Mouse (Mus musculus): ENCODE data around the gene Stk24. TPM values are rescaled to one million over a fixed set of nuclear protein-coding genes. Genes with fewer than 3 reads are reported as not detected.

The Stk24 gene
- total and polyA plus RNA-seq, 3 experiments: 21.4 to 75.6 (median 70.2) TPM

GRCm38 (mm10) chr14:121361319-121362114 lies 18.3 kb downstream of the Stk24 start:
- intact Hi-C loops (cut with DNase I): loop anchor here (2.0 kb wide), 1 partner anchor 17 kb away; no protein-coding TSS in a partner anchor
- DNase-seq: peak; percentile 80 to 91
- H3K27me3 ChIP-seq (ENCODE audit: control insufficient read depth, insufficient read depth, low read length): no peaks in the 10 kb centered on the region
- peaks cover 7% of the 10 kb centered on the region for H3K79me2 ChIP-seq (replicated peaks; ENCODE audit: control insufficient read depth, insufficient read depth, low read length)
- peaks cover 14% of the 10 kb centered on the region for H3K36me3 ChIP-seq (ENCODE audit: control insufficient read depth, insufficient read depth, low read length)
- no peak overlapping the region for H3K9ac ChIP-seq (ENCODE audit: low read depth, low read length)
- 25% methylated on average over 17 of the region's 17 CpGs for WGBS
- H3K4me1 ChIP-seq (ENCODE audit: control insufficient read depth, insufficient read depth, low read length): peaks cover 43% of the 10 kb centered on the region
- no peak overlapping the region for H3K4me3 ChIP-seq
- TF ChIP-seq EP300 (IDR thresholded peaks at IDR 0.05; ENCODE audit: insufficient read depth, low read depth, low read length) (peak; percentile 50; the same call in 1 of the 2 replicates), POLR2A (IDR thresholded peaks at IDR 0.05; ENCODE audit: insufficient read depth, low read depth, low read length) (no peak), CTCF (IDR thresholded peaks at IDR 0.05) (peak; percentile 57)
- peak overlapping the region; percentile 52 for H3K27ac ChIP-seq

- H3K36me3 ChIP-seq (ENCODE audit: control insufficient read depth, insufficient read depth, low read length): peaks cover 14% of the 10 kb centered on the region
- DNase-seq: no peak
- no peak for TF ChIP-seq POLR2A (IDR thresholded peaks at IDR 0.05; ENCODE audit: insufficient read depth, low read depth, low read length)
- TF ChIP-seq EP300 (IDR thresholded peaks at IDR 0.05; ENCODE audit: insufficient read depth, low read depth, low read length): no peak
- TF ChIP-seq CTCF (IDR thresholded peaks at IDR 0.05): no peak
- intact Hi-C loops (cut with DNase I): loop anchor here (2.0 kb wide), 1 partner anchor 19 kb away; no protein-coding TSS in a partner anchor
- H3K27ac ChIP-seq: no peak overlapping the region
- 82% methylated on average over 8 of the region's 8 CpGs for WGBS
- no peak overlapping the region for H3K4me3 ChIP-seq
- no peak overlapping the region for H3K9ac ChIP-seq (ENCODE audit: low read depth, low read length)
- H3K4me1 ChIP-seq (ENCODE audit: control insufficient read depth, insufficient read depth, low read length): peaks cover 40% of the 10 kb centered on the region
- peaks cover 11% of the 10 kb centered on the region for H3K79me2 ChIP-seq (replicated peaks; ENCODE audit: control insufficient read depth, insufficient read depth, low read length)
- H3K27me3 ChIP-seq (ENCODE audit: control insufficient read depth, insufficient read depth, low read length): no peaks in the 10 kb centered on the region
These were observed 20.0 kb downstream of the Stk24 start for GRCm38 (mm10) chr14:121359850-121360249.

- no peak overlapping the region for H3K9ac ChIP-seq (ENCODE audit: low read depth, low read length)
- intact Hi-C loops (cut with DNase I): no loop called here
- TF ChIP-seq EP300 (IDR thresholded peaks at IDR 0.05; ENCODE audit: insufficient read depth, low read depth, low read length): no peak
- TF ChIP-seq POLR2A (IDR thresholded peaks at IDR 0.05; ENCODE audit: insufficient read depth, low read depth, low read length): no peak
- no peak for TF ChIP-seq CTCF (IDR thresholded peaks at IDR 0.05)
- no peak overlapping the region for H3K4me3 ChIP-seq
- peaks cover 6% of the 10 kb centered on the region for H3K79me2 ChIP-seq (replicated peaks; ENCODE audit: control insufficient read depth, insufficient read depth, low read length)
- 53% methylated on average over 3 of the region's 3 CpGs for WGBS
- peaks cover 14% of the 10 kb centered on the region for H3K36me3 ChIP-seq (ENCODE audit: control insufficient read depth, insufficient read depth, low read length)
- no peaks in the 10 kb centered on the region for H3K27me3 ChIP-seq (ENCODE audit: control insufficient read depth, insufficient read depth, low read length)
- no peak for DNase-seq
- no peak overlapping the region for H3K27ac ChIP-seq
- H3K4me1 ChIP-seq (ENCODE audit: control insufficient read depth, insufficient read depth, low read length): peaks cover 40% of the 10 kb centered on the region
These were observed 20.8 kb downstream of the Stk24 start for GRCm38 (mm10) chr14:121359015-121359414.

- DNase-seq: no peak
- peaks cover 43% of the 10 kb centered on the region for H3K4me1 ChIP-seq (ENCODE audit: control insufficient read depth, insufficient read depth, low read length)
- H3K79me2 ChIP-seq (replicated peaks; ENCODE audit: control insufficient read depth, insufficient read depth, low read length): peaks cover 5% of the 10 kb centered on the region
- intact Hi-C loops (cut with DNase I): no loop called here
- H3K27ac ChIP-seq: no peak overlapping the region
- WGBS: 46% methylated on average over 1 of the region's 1 CpGs
- H3K9ac ChIP-seq (ENCODE audit: low read depth, low read length): no peak overlapping the region
- H3K27me3 ChIP-seq (ENCODE audit: control insufficient read depth, insufficient read depth, low read length): no peaks in the 10 kb centered on the region
- no peak overlapping the region for H3K4me3 ChIP-seq
- peaks cover 14% of the 10 kb centered on the region for H3K36me3 ChIP-seq (ENCODE audit: control insufficient read depth, insufficient read depth, low read length)
- TF ChIP-seq CTCF (IDR thresholded peaks at IDR 0.05) (no peak), EP300 (IDR thresholded peaks at IDR 0.05; ENCODE audit: insufficient read depth, low read depth, low read length) (no peak), POLR2A (IDR thresholded peaks at IDR 0.05; ENCODE audit: insufficient read depth, low read depth, low read length) (no peak)
These were observed 21.5 kb downstream of the Stk24 start for GRCm38 (mm10) chr14:121358327-121358726.

GRCm38 (mm10) chr14:121356336-121356862 lies 23.4 kb downstream of the Stk24 start:
- no peak for TF ChIP-seq CTCF (IDR thresholded peaks at IDR 0.05)
- 0 out of 2 replicates have a peak, but pooled peaks have one; percentile 31 for TF ChIP-seq EP300 (IDR thresholded peaks at IDR 0.05; ENCODE audit: insufficient read depth, low read depth, low read length)
- DNase-seq: no peak
- intact Hi-C loops (cut with DNase I): no loop called here
- whole genome bisulfite sequencing: 30% methylated on average over 8 of the region's 8 CpGs
- Histone ChIP-seq H3K4me1 (ENCODE audit: control insufficient read depth, insufficient read depth, low read length) (peaks cover 42% of the 10 kb centered on the region), H3K36me3 (ENCODE audit: control insufficient read depth, insufficient read depth, low read length) (peaks cover 11% of the 10 kb centered on the region; the same call in 1 of the 2 replicates), H3K9ac (ENCODE audit: low read depth, low read length) (no peak overlapping the region), H3K79me2 (replicated peaks; ENCODE audit: control insufficient read depth, insufficient read depth, low read length) (peaks cover 8% of the 10 kb centered on the region), H3K4me3 (no peak overlapping the region), H3K27ac (no peak overlapping the region), H3K27me3 (ENCODE audit: control insufficient read depth, insufficient read depth, low read length) (no peaks in the 10 kb centered on the region)

- Histone ChIP-seq H3K27me3 (ENCODE audit: control insufficient read depth, insufficient read depth, low read length) (no peaks in the 10 kb centered on the region), H3K36me3 (ENCODE audit: control insufficient read depth, insufficient read depth, low read length) (peaks cover 6% of the 10 kb centered on the region; the same call in 1 of the 2 replicates), H3K9ac (ENCODE audit: low read depth, low read length) (no peak overlapping the region), H3K27ac (no peak overlapping the region), H3K4me1 (ENCODE audit: control insufficient read depth, insufficient read depth, low read length) (peaks cover 37% of the 10 kb centered on the region), H3K79me2 (replicated peaks; ENCODE audit: control insufficient read depth, insufficient read depth, low read length) (peaks cover 9% of the 10 kb centered on the region), H3K4me3 (no peak overlapping the region)
- intact Hi-C loops (cut with DNase I): no loop called here
- 33% methylated on average over 6 of the region's 6 CpGs for WGBS
- TF ChIP-seq EP300 (IDR thresholded peaks at IDR 0.05; ENCODE audit: insufficient read depth, low read depth, low read length) (no peak), CTCF (IDR thresholded peaks at IDR 0.05) (no peak), POLR2A (IDR thresholded peaks at IDR 0.05; ENCODE audit: insufficient read depth, low read depth, low read length) (no peak)
- no peak for DNase-seq
These were observed 24.1 kb downstream of the Stk24 start for GRCm38 (mm10) chr14:121355732-121356131.
